Mouse (Mus musculus): ENCODE measurements around the gene Tgfbr2. TPM values are rescaled to one million over a fixed set of nuclear protein-coding genes. Genes with fewer than 3 reads are reported as not detected.

Tgfbr2 gene
- polyA plus RNA-seq, 1 experiment, result 45.8 TPM

GRCm38 (mm10) chr9:116156501-116156900 lies 18.7 kb downstream of the Tgfbr2 start:
- WGBS, result 66% methylated on average over 5 of the region's 5 CpGs
- peak; percentile 77 for DNase-seq
- no peak for TF ChIP-seq POLR2A (IDR thresholded peaks at IDR 0.05; ENCODE audit: low read depth, low read length)
- TF ChIP-seq CTCF (conservative IDR thresholded peaks at IDR 0.05; ENCODE audit: insufficient read depth, insufficient read length, low read depth, low read length), result no peak

GRCm38 (mm10) chr9:116152878-116153277 lies 22.3 kb downstream of the Tgfbr2 start:
- TF ChIP-seq POLR2A (IDR thresholded peaks at IDR 0.05; ENCODE audit: low read depth, low read length), result no peak
- H3K27ac ChIP-seq (ENCODE audit: insufficient read depth, low read depth, low read length), result no peak overlapping the region
- WGBS, result 72% methylated on average over 4 of the region's 4 CpGs

More at GRCm38 (mm10) chr9:116156501-116156900, 18.7 kb downstream of the Tgfbr2 start:
- no peak overlapping the region for H3K27ac ChIP-seq (ENCODE audit: insufficient read depth, low read depth, low read length)
- no peaks in the 10 kb centered on the region for H3K27me3 ChIP-seq (replicated peaks; ENCODE audit: control insufficient read depth, insufficient read depth, low read length)
- H3K4me3 ChIP-seq (ENCODE audit: insufficient read depth, low read depth, low read length), result no peak overlapping the region
- no peaks in the 10 kb centered on the region for H3K36me3 ChIP-seq (ENCODE audit: control insufficient read depth, insufficient read depth, low read length)
- peaks cover 14% of the 10 kb centered on the region; the same call in 1 of the 2 replicates for H3K4me1 ChIP-seq (ENCODE audit: control insufficient read depth, insufficient read depth, low read length)

GRCm38 (mm10) chr9:116150725-116151396 lies 24.3 kb downstream of the Tgfbr2 start:
- Histone ChIP-seq H3K36me3 (ENCODE audit: control insufficient read depth, insufficient read depth, low read length) (no peaks in the 10 kb centered on the region), H3K27me3 (replicated peaks; ENCODE audit: control insufficient read depth, insufficient read depth, low read length) (no peaks in the 10 kb centered on the region), H3K4me3 (ENCODE audit: insufficient read depth, low read depth, low read length) (no peak overlapping the region), H3K4me1 (ENCODE audit: control insufficient read depth, insufficient read depth, low read length) (peaks cover 12% of the 10 kb centered on the region), H3K27ac (ENCODE audit: insufficient read depth, low read depth, low read length) (no peak overlapping the region)
- 41% methylated on average over 7 of the region's 7 CpGs for WGBS
- no peak for TF ChIP-seq CTCF (conservative IDR thresholded peaks at IDR 0.05; ENCODE audit: insufficient read depth, insufficient read length, low read depth, low read length)
- TF ChIP-seq POLR2A (IDR thresholded peaks at IDR 0.05; ENCODE audit: low read depth, low read length), result no peak
- peak; percentile 37 for DNase-seq

More at GRCm38 (mm10) chr9:116152878-116153277, 22.3 kb downstream of the Tgfbr2 start:
- no peak for DNase-seq
- Histone ChIP-seq H3K36me3 (ENCODE audit: control insufficient read depth, insufficient read depth, low read length) (no peaks in the 10 kb centered on the region), H3K4me3 (ENCODE audit: insufficient read depth, low read depth, low read length) (no peak overlapping the region), H3K27me3 (replicated peaks; ENCODE audit: control insufficient read depth, insufficient read depth, low read length) (no peaks in the 10 kb centered on the region), H3K4me1 (ENCODE audit: control insufficient read depth, insufficient read depth, low read length) (peaks cover 11% of the 10 kb centered on the region; the same call in 1 of the 2 replicates)

- TF ChIP-seq POLR2A (IDR thresholded peaks at IDR 0.05; ENCODE audit: low read depth, low read length) (no peak), CTCF (conservative IDR thresholded peaks at IDR 0.05; ENCODE audit: insufficient read depth, insufficient read length, low read depth, low read length) (no peak)
- H3K4me3 ChIP-seq (ENCODE audit: insufficient read depth, low read depth, low read length), result no peak overlapping the region
- H3K4me1 ChIP-seq (ENCODE audit: control insufficient read depth, insufficient read depth, low read length), result peaks cover 25% of the 10 kb centered on the region
- H3K27ac ChIP-seq (ENCODE audit: insufficient read depth, low read depth, low read length), result no peak overlapping the region
- no peaks in the 10 kb centered on the region for H3K27me3 ChIP-seq (replicated peaks; ENCODE audit: control insufficient read depth, insufficient read depth, low read length)
- no peak for DNase-seq
- no peaks in the 10 kb centered on the region for H3K36me3 ChIP-seq (ENCODE audit: control insufficient read depth, insufficient read depth, low read length)
- 63% methylated on average over 7 of the region's 7 CpGs for WGBS
These were observed 26.4 kb downstream of the Tgfbr2 start for GRCm38 (mm10) chr9:116148809-116149208.

- peaks cover 18% of the 10 kb centered on the region for H3K4me1 ChIP-seq (ENCODE audit: control insufficient read depth, insufficient read depth, low read length)
- no peak overlapping the region for H3K4me3 ChIP-seq (ENCODE audit: insufficient read depth, low read depth, low read length)
- 55% methylated on average over 9 of the region's 9 CpGs for WGBS
- H3K27ac ChIP-seq (ENCODE audit: insufficient read depth, low read depth, low read length), result peak overlapping the region; percentile 82
- H3K36me3 ChIP-seq (ENCODE audit: control insufficient read depth, insufficient read depth, low read length), result no peaks in the 10 kb centered on the region
- TF ChIP-seq POLR2A (IDR thresholded peaks at IDR 0.05; ENCODE audit: low read depth, low read length) (no peak), CTCF (conservative IDR thresholded peaks at IDR 0.05; ENCODE audit: insufficient read depth, insufficient read length, low read depth, low read length) (no peak)
- DNase-seq, result peak; percentile 65
- H3K27me3 ChIP-seq (replicated peaks; ENCODE audit: control insufficient read depth, insufficient read depth, low read length), result no peaks in the 10 kb centered on the region
These were observed 28.9 kb downstream of the Tgfbr2 start for GRCm38 (mm10) chr9:116146235-116146634.

- no peaks in the 10 kb centered on the region for H3K36me3 ChIP-seq (ENCODE audit: control insufficient read depth, insufficient read depth, low read length)
- no peak overlapping the region; the same call in 1 of the 2 replicates for H3K4me3 ChIP-seq (ENCODE audit: insufficient read depth, low read depth, low read length)
- no peaks in the 10 kb centered on the region for H3K27me3 ChIP-seq (replicated peaks; ENCODE audit: control insufficient read depth, insufficient read depth, low read length)
- H3K4me1 ChIP-seq (ENCODE audit: control insufficient read depth, insufficient read depth, low read length), result peaks cover 21% of the 10 kb centered on the region
- H3K27ac ChIP-seq (ENCODE audit: insufficient read depth, low read depth, low read length), result peak overlapping the region; percentile 88
- TF ChIP-seq CTCF (conservative IDR thresholded peaks at IDR 0.05; ENCODE audit: insufficient read depth, insufficient read length, low read depth, low read length) (no peak), POLR2A (IDR thresholded peaks at IDR 0.05; ENCODE audit: low read depth, low read length) (no peak)
- 46% methylated on average over 10 of the region's 10 CpGs for WGBS
- peak; percentile 72 for DNase-seq
These were observed 29.9 kb downstream of the Tgfbr2 start for GRCm38 (mm10) chr9:116145231-116145641.

- Histone ChIP-seq H3K4me3 (ENCODE audit: insufficient read depth, low read depth, low read length) (no peak overlapping the region), H3K27ac (ENCODE audit: insufficient read depth, low read depth, low read length) (no peak overlapping the region), H3K27me3 (replicated peaks; ENCODE audit: control insufficient read depth, insufficient read depth, low read length) (no peaks in the 10 kb centered on the region), H3K36me3 (ENCODE audit: control insufficient read depth, insufficient read depth, low read length) (no peaks in the 10 kb centered on the region), H3K4me1 (ENCODE audit: control insufficient read depth, insufficient read depth, low read length) (peaks cover 23% of the 10 kb centered on the region)
- DNase-seq, result no peak
- TF ChIP-seq CTCF (conservative IDR thresholded peaks at IDR 0.05; ENCODE audit: insufficient read depth, insufficient read length, low read depth, low read length) (no peak), POLR2A (IDR thresholded peaks at IDR 0.05; ENCODE audit: low read depth, low read length) (no peak)
- 94% methylated on average over 6 of the region's 6 CpGs for whole genome bisulfite sequencing
These were observed 34.7 kb downstream of the Tgfbr2 start for GRCm38 (mm10) chr9:116140422-116140821.

Data from kidney, adult 2 months (tissue).